Comparison of ENCODE assay signal across 1 mouse cellular context in the genomic region with DNA sequence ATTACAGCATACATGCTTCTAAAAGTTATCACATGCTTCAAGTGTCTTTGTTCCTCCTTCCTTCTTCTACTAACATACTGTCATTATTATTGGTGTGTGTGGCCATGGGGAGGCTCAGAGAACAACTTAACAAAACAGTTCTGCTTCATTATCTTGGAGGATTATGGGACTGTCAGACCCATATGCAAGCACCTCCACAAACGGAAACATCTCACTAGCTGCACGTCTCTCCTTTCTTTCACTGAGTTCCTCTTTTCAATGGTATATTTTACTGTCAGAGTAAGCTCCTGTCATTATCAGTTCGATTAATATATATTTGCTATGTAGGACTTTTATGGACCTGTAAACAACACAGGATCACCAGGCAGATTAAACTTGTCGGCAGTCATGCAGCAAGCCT.
TF ChIP-seq lines count a peak whose summit lies in the region.

No protein-coding gene starts in this region.

TF ChIP-seq in MEL, 35 proteins besides CTCF, POLR2A, EP300 and RAD21 (continued from another document):
- no peak for TF ChIP-seq USF2 (IDR thresholded peaks at IDR 0.05; ENCODE audit: borderline replicate concordance in 1 of 2, insufficient read depth in 1 of 2, low read depth in 1 of 2, low read length in 2 of 2)
- no peak for TF ChIP-seq MAFK (IDR thresholded peaks at IDR 0.05; ENCODE audit: borderline replicate concordance, low read depth, low read length)
- no peak for TF ChIP-seq SMC3 (IDR thresholded peaks at IDR 0.05; ENCODE audit: low read depth, low read length)
- TF ChIP-seq BHLHE40 (IDR thresholded peaks at IDR 0.05; ENCODE audit: borderline replicate concordance, low read depth, low read length) = no peak
- TF ChIP-seq CHD1 (IDR thresholded peaks at IDR 0.05; ENCODE audit: low read depth, low read length) = no peak
